ENCODE assay signal across 10 mouse cellular contexts in the genomic region with DNA sequence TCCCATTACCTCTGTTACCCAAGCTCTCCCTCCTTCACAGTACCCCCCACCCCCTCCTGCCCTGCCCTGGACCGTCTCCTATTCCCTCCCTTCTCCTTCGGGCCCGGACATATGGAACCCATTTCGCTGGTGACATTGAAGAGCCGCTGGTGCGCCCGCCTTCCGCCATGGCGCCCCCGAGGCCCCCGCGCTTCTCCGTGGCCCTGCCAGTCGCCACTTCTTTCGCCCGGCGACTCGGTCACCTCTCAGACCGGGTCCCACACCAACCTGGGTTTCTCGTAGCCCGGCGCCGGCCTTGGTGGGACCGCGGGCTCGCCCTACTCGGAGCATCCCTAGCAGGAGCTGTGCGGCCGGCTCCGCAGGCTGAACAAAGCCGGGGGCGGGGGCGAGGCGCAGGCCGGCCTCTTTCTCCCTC. TPM values are rescaled to one million over a fixed set of nuclear protein-coding genes. Genes with fewer than 3 reads are reported as not detected.
DNase-seq lines count a peak whose midpoint lies in the region; ATAC-seq and TF ChIP-seq lines count a peak whose summit lies in the region.
"Had no signal": no experiment of that assay in that cellular context is flagged by ENCODE, and none has a peak within 500 bp of the region (broad histone marks: within the 10 kb centered on the region; RNA-seq: fewer than 3 reads in every experiment).

No protein-coding gene starts in this region.

- peak overlapping the region; percentile 99 for H3K27ac ChIP-seq in kidney, embryonic 16.5 days (ENCODE audit: low read length)
- no peak overlapping the region for H3K27ac ChIP-seq in embryonic facial prominence, embryonic 11.5 days (replicated peaks; ENCODE audit: low read depth, low read length)
- peak overlapping the region; percentile 99 for H3K27ac ChIP-seq in hindbrain, embryonic 14.5 days
- peak overlapping the region; percentile 22; the same call in 1 of the 2 replicates for H3K27ac ChIP-seq in liver, postnatal 0 days (ENCODE audit: low read depth)

- no peaks in the 10 kb centered on the region for H3K27me3 ChIP-seq in kidney, embryonic 16.5 days (ENCODE audit: insufficient read depth, low read length)
- H3K27me3 ChIP-seq in embryonic facial prominence, embryonic 11.5 days (ENCODE audit: control insufficient read depth, insufficient read depth, low read length), result peaks cover 99% of the 10 kb centered on the region
- peaks cover 86% of the 10 kb centered on the region for H3K27me3 ChIP-seq in hindbrain, embryonic 14.5 days (ENCODE audit: control insufficient read depth, insufficient read depth, low read length)
- peaks cover 76% of the 10 kb centered on the region for H3K27me3 ChIP-seq in liver, postnatal 0 days (ENCODE audit: insufficient read depth, low read length)
- H3K27me3 ChIP-seq: Patski had no signal

- TF ChIP-seq CTCF in liver, postnatal 0 days (IDR thresholded peaks at IDR 0.05; ENCODE audit: low read depth), result no peak

- no peaks in the 10 kb centered on the region for H3K9me3 ChIP-seq in kidney, embryonic 16.5 days (ENCODE audit: low read length)
- no peaks in the 10 kb centered on the region for H3K9me3 ChIP-seq in embryonic facial prominence, embryonic 11.5 days (replicated peaks; ENCODE audit: control insufficient read depth, low read length)
- no peaks in the 10 kb centered on the region for H3K9me3 ChIP-seq in hindbrain, embryonic 14.5 days (ENCODE audit: control insufficient read depth, low read length)
- no peaks in the 10 kb centered on the region for H3K9me3 ChIP-seq in liver, postnatal 0 days (ENCODE audit: low read length)

- 4% methylated on average over 35 of the region's 35 CpGs for WGBS in kidney, embryonic 16.5 days
- under 1% methylated on average over 35 of the region's 35 CpGs for WGBS in embryonic facial prominence, embryonic 11.5 days
- under 1% methylated on average over 35 of the region's 35 CpGs for WGBS in hindbrain, embryonic 14.5 days
- 13% methylated on average over 35 of the region's 35 CpGs for WGBS in liver, postnatal 0 days (ENCODE audit: insufficient replicate concordance)

- peak overlapping the region; percentile 59 for H3K4me2 ChIP-seq in kidney, embryonic 16.5 days (replicated peaks; ENCODE audit: low read depth, low read length)
- H3K4me2 ChIP-seq in embryonic facial prominence, embryonic 11.5 days (ENCODE audit: low read depth, low read length), result peak overlapping the region; percentile 48
- H3K4me2 ChIP-seq in hindbrain, embryonic 14.5 days (replicated peaks), result peak overlapping the region; percentile 77
- H3K4me2 ChIP-seq in liver, postnatal 0 days (ENCODE audit: low read depth, low read length), result peak overlapping the region; percentile 50

- H3K36me3 ChIP-seq in kidney, embryonic 16.5 days (ENCODE audit: insufficient read depth, low read length), result 0 out of 2 replicates have a peak, but pooled peaks cover 5% of the 10 kb centered on the region
- no peaks in the 10 kb centered on the region for H3K36me3 ChIP-seq in embryonic facial prominence, embryonic 11.5 days (replicated peaks; ENCODE audit: control insufficient read depth, insufficient read depth, low read depth, low read length)
- 0 out of 2 replicates have a peak, but pooled peaks cover 6% of the 10 kb centered on the region for H3K36me3 ChIP-seq in hindbrain, embryonic 14.5 days (replicated peaks; ENCODE audit: control insufficient read depth, insufficient read depth)
- no peaks in the 10 kb centered on the region for H3K36me3 ChIP-seq in liver, postnatal 0 days (replicated peaks; ENCODE audit: insufficient read depth, low read length)

- peak overlapping the region; percentile 50 for H3K4me3 ChIP-seq in kidney, embryonic 16.5 days (ENCODE audit: low read length)
- H3K4me3 ChIP-seq in embryonic facial prominence, embryonic 11.5 days (ENCODE audit: low read depth, low read length), result peak overlapping the region; percentile 28
- H3K4me3 ChIP-seq in hindbrain, embryonic 14.5 days (replicated peaks; ENCODE audit: low read length), result peak overlapping the region; percentile 48
- H3K4me3 ChIP-seq in liver, postnatal 0 days (ENCODE audit: low read depth, low read length), result peak overlapping the region; percentile 33

- no peak for DNase-seq in kidney, adult 8-10 months
- peak; percentile 56 for DNase-seq in embryonic facial prominence, embryonic 11.5 days (ENCODE audit: low spot score)
- no peak for DNase-seq in hindbrain, embryonic 14.5 days (ENCODE audit: low spot score)
- no peak for DNase-seq in liver, postnatal 0 days
- DNase-seq: layer of hippocampus, adult 9-11 months had no signal

- peak overlapping the region; percentile 73 for H3K9ac ChIP-seq in kidney, embryonic 16.5 days (replicated peaks; ENCODE audit: low read length)
- peak overlapping the region; percentile 43 for H3K9ac ChIP-seq in embryonic facial prominence, embryonic 11.5 days (replicated peaks; ENCODE audit: low read length)
- peak overlapping the region; percentile 97 for H3K9ac ChIP-seq in hindbrain, embryonic 14.5 days
- H3K9ac ChIP-seq in liver, postnatal 0 days (replicated peaks), result no peak overlapping the region

- H3K4me1 ChIP-seq in kidney, embryonic 16.5 days (ENCODE audit: insufficient read depth, low read length), result peaks cover 99% of the 10 kb centered on the region
- H3K4me1 ChIP-seq in embryonic facial prominence, embryonic 11.5 days (ENCODE audit: control insufficient read depth, insufficient read depth, low read length), result no peaks in the 10 kb centered on the region; the same call in 1 of the 2 replicates
- H3K4me1 ChIP-seq in hindbrain, embryonic 14.5 days (replicated peaks; ENCODE audit: control insufficient read depth, insufficient read depth, low read length), result peaks cover 17% of the 10 kb centered on the region
- 0 out of 2 replicates have a peak, but pooled peaks cover 3% of the 10 kb centered on the region for H3K4me1 ChIP-seq in liver, postnatal 0 days (ENCODE audit: insufficient read depth)

- peak; percentile 58 for ATAC-seq in kidney, embryonic 16.5 days (ENCODE audit: low FRiP score, low TSS enrichment)
- 0 out of 2 replicates have a peak, but pooled peaks have one; percentile 29 for ATAC-seq in embryonic facial prominence, embryonic 11.5 days (replicated peaks; ENCODE audit: insufficient number of reproducible peaks, low FRiP score, low TSS enrichment, low read depth)
- no peak for ATAC-seq in hindbrain, embryonic 14.5 days (ENCODE audit: low FRiP score)
- ATAC-seq in liver, postnatal 0 days, result no peak
- no peak for ATAC-seq in monocyte, adult 5-6 weeks (replicated peaks; ENCODE audit: insufficient number of reproducible peaks, low FRiP score, low TSS enrichment, poor library complexity, severe bottlenecking)
- no peak for ATAC-seq in megakaryocyte, adult 5-6 weeks (ENCODE audit: poor library complexity, severe bottlenecking)
- ATAC-seq: forebrain, embryonic 16.5 days; Patski had no signal

- TF ChIP-seq EP300 in liver, postnatal 0 days (IDR thresholded peaks at IDR 0.05; ENCODE audit: low read depth), result no peak

RNA-seq across cellular contexts. Expression of a gene that starts 9.5 kb away (rescaled TPM):
- 3.7 and 4.3 TPM in 2 replicates for polyA plus RNA-seq in kidney, embryonic 16.5 days (2015; fragmentation: Nextera tagmentation; extraction: Ambion mirVana)
- polyA plus RNA-seq in embryonic facial prominence, embryonic 11.5 days (2014; fragmentation: Nextera tagmentation; extraction: Ambion mirVana), result 0.65 and 0.79 TPM in 2 replicates
- 12.8 and 17.2 TPM in 2 replicates for polyA plus RNA-seq in hindbrain, embryonic 14.5 days (2014; fragmentation: Nextera tagmentation; extraction: Ambion mirVana)
- polyA plus RNA-seq in liver, postnatal 0 days (2015; fragmentation: Nextera tagmentation; extraction: Ambion mirVana), result 0.19 and 0.26 TPM in 2 replicates
- total RNA-seq in monocyte, adult 5-6 weeks (2017), result 1.4 to 2.1 TPM (median 1.8 TPM) in 3 replicates
- 0.75 and 1.4 TPM in 2 replicates for total RNA-seq in megakaryocyte, adult 5-6 weeks (2015)
- total RNA-seq in megakaryocyte, adult 5-6 weeks (2017), result 0.12 and 0.44 TPM in 2 replicates
- polyA plus RNA-seq: forebrain, embryonic 16.5 days had no signal

RNA-seq across cellular contexts. Expression of a gene that starts 14.6 kb away (rescaled TPM):
- polyA plus RNA-seq in kidney, embryonic 16.5 days (2015; fragmentation: Nextera tagmentation; extraction: Ambion mirVana), result 4.1 and 6.2 TPM in 2 replicates
- polyA plus RNA-seq in embryonic facial prominence, embryonic 11.5 days (2014; fragmentation: Nextera tagmentation; extraction: Ambion mirVana), result 0.18 and 0.24 TPM in 2 replicates
- polyA plus RNA-seq in hindbrain, embryonic 14.5 days (2014; fragmentation: Nextera tagmentation; extraction: Ambion mirVana), result 4.0 and 5.4 TPM in 2 replicates
- polyA plus RNA-seq in liver, postnatal 0 days (2015; fragmentation: Nextera tagmentation; extraction: Ambion mirVana), result 0.22 and 0.27 TPM in 2 replicates
- total RNA-seq in monocyte, adult 5-6 weeks (2017), result 4.7 to 6.6 TPM (median 5.2 TPM) in 3 replicates
- total RNA-seq in megakaryocyte, adult 5-6 weeks (2015), result 2.9 and 3.4 TPM in 2 replicates
- 3.7 and 4.0 TPM in 2 replicates for total RNA-seq in megakaryocyte, adult 5-6 weeks (2017)
- polyA plus RNA-seq: forebrain, embryonic 16.5 days had no signal

RNA-seq across cellular contexts. Expression of a gene that starts 17.7 kb away (rescaled TPM):
- polyA plus RNA-seq in kidney, embryonic 16.5 days (2015; fragmentation: Nextera tagmentation; extraction: Ambion mirVana), result 34.4 and 36.1 TPM in 2 replicates
- polyA plus RNA-seq in embryonic facial prominence, embryonic 11.5 days (2014; fragmentation: Nextera tagmentation; extraction: Ambion mirVana), result 6.3 and 8.4 TPM in 2 replicates
- 39.5 and 42.9 TPM in 2 replicates for polyA plus RNA-seq in hindbrain, embryonic 14.5 days (2014; fragmentation: Nextera tagmentation; extraction: Ambion mirVana)
- 0.67 and 1.1 TPM in 2 replicates for polyA plus RNA-seq in liver, postnatal 0 days (2015; fragmentation: Nextera tagmentation; extraction: Ambion mirVana)
- not detected in 3 replicates for total RNA-seq in monocyte, adult 5-6 weeks (2017)
- 0.09 TPM in 1 of 2 replicates, not detected in the other for total RNA-seq in megakaryocyte, adult 5-6 weeks (2015)
- total RNA-seq in megakaryocyte, adult 5-6 weeks (2017), result 0.77 TPM in 1 of 2 replicates, not detected in the other
- polyA plus RNA-seq: forebrain, embryonic 16.5 days had no signal

RNA-seq across cellular contexts. Expression of a gene that starts 29.5 kb away (rescaled TPM):
- polyA plus RNA-seq in kidney, embryonic 16.5 days (2015; fragmentation: Nextera tagmentation; extraction: Ambion mirVana), result 19.2 and 24.3 TPM in 2 replicates
- polyA plus RNA-seq in embryonic facial prominence, embryonic 11.5 days (2014; fragmentation: Nextera tagmentation; extraction: Ambion mirVana), result 0.67 and 2.0 TPM in 2 replicates
- polyA plus RNA-seq in hindbrain, embryonic 14.5 days (2014; fragmentation: Nextera tagmentation; extraction: Ambion mirVana), result 140 and 157 TPM in 2 replicates
- 0.75 and 0.91 TPM in 2 replicates for polyA plus RNA-seq in liver, postnatal 0 days (2015; fragmentation: Nextera tagmentation; extraction: Ambion mirVana)
- not detected in 3 replicates for total RNA-seq in monocyte, adult 5-6 weeks (2017)
- not detected in 2 replicates for total RNA-seq in megakaryocyte, adult 5-6 weeks (2015)
- total RNA-seq in megakaryocyte, adult 5-6 weeks (2017), result not detected in 2 replicates
- polyA plus RNA-seq: forebrain, embryonic 16.5 days had no signal

RNA-seq across cellular contexts. Expression of a gene that starts 32.9 kb away (rescaled TPM):
- polyA plus RNA-seq in kidney, embryonic 16.5 days (2015; fragmentation: Nextera tagmentation; extraction: Ambion mirVana), result 0.08 and 0.12 TPM in 2 replicates
- polyA plus RNA-seq in embryonic facial prominence, embryonic 11.5 days (2014; fragmentation: Nextera tagmentation; extraction: Ambion mirVana), result 0.26 and 0.97 TPM in 2 replicates
- 0.33 and 0.56 TPM in 2 replicates for polyA plus RNA-seq in hindbrain, embryonic 14.5 days (2014; fragmentation: Nextera tagmentation; extraction: Ambion mirVana)
- polyA plus RNA-seq in liver, postnatal 0 days (2015; fragmentation: Nextera tagmentation; extraction: Ambion mirVana), result not detected in 2 replicates
- total RNA-seq in monocyte, adult 5-6 weeks (2017), result not detected in 3 replicates
- not detected in 2 replicates for total RNA-seq in megakaryocyte, adult 5-6 weeks (2015)
- total RNA-seq in megakaryocyte, adult 5-6 weeks (2017), result not detected in 2 replicates
- polyA plus RNA-seq: forebrain, embryonic 16.5 days; Patski had no signal

Comparison
In these comparisons a context has a peak if more than half of its experiments do, and no peak if none do; other contexts are left out.
1. ATAC-seq: peak in kidney, embryonic 16.5 days (single experiment) and embryonic facial prominence, embryonic 11.5 days (single experiment); none in hindbrain, embryonic 14.5 days (single experiment), liver, postnatal 0 days (single experiment), monocyte, adult 5-6 weeks (single experiment) and megakaryocyte, adult 5-6 weeks (single experiment).
2. Peak in every context shown above with its lines, with median percentiles within 50 percentile points of each other: H3K4me2 ChIP-seq and H3K4me3 ChIP-seq.